Mouse (Mus musculus) cerebral cortex, adult 2 months (tissue): Measurements from ENCODE around the gene Ccm2.

Experiments
- WGBS: fragments of 180-500 bp; shearing (Covaris S2); methylation state at CpG from one replicate; pipeline ENCODE4 v1.1.7; 2018; 5-methylcytosine and 5-hydroxymethylcytosine counted together

The Ccm2 gene

DNA sequence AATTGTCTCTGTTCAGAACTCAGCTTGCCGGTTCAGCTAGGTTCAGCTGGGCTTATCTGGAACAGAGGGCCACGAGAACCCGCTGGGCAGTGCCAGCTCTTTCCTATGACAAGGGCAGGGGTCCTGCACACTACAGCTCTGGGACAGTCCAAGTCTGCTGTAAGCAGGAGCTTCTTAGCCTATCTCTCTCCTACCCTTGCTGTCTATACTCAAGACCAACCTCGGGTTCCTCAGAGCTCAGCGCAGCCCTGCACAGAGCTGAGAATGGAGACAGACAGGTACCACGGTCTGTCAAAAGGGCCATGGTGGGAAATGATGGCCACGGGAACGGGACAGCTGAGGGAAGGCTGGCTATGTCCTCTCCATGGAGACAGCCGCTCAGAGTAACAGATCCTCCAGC is 56.5 kb downstream of the Ccm2 start:
- 53% methylated on average over 9 of the region's 9 CpGs for WGBS

GRCm38 (mm10) chr11:6603887-6604603 is 57.4 kb downstream of the Ccm2 start:
- WGBS = 7% methylated on average over 12 of the region's 12 CpGs

GRCm38 (mm10) chr11:6605021-6605481 is 58.4 kb downstream of the Ccm2 start:
- 10% methylated on average over 13 of the region's 13 CpGs for WGBS

DNA sequence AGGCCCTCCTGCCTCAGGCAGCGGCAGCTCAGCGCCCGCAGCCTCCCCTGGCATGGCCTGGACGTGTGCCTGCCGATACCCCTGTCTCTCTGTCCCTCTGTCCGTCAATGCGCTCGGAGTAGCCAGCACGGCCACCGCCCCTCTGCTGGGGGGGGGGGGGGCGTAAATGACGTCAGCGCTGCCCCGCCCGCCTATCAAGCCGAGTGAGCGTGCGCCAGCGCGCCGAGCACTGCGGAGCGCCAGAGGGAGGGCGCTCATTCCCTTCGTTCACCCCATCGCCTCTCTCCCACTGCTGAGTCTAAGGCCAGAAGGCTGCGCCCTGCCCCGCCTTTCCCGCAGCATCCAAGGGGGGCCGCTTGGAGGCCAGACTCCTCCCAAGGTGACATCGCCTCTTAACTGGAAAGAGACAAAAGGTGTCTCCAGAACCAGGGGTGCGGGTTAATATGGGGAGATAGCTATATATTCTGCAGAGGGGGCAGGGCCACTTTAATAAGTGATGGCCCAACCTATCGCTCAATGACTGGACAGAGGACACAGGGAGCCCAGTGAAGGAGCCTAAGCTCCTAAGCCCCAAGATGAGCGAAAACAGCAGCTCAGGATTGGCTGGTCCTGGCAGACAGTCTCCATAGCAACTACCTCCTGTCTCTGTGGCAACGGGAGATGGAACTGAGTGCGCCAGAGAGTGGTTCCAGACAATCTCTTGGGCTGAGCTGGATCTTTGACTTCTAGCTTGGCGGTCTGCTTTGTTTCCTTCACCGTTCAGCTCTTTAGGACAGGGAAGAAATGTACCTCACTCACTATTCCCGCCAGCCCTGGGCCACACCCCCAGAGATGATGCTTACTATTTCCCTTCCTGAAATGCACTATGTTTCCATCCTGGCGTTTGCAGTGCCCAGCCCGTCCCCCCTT is 59.1 kb downstream of the Ccm2 start, which contains the start of gene Nacad:
Nacad (minus strand) TSS at position 563 of the 909 bp plus-strand sequence.
- WGBS = 2% methylated on average over 35 of the region's 41 CpGs

- 87% methylated on average over 12 of the region's 12 CpGs for WGBS
Measured at GRCm38 (mm10) chr11:6615250-6616205, 68.8 kb downstream of the Ccm2 start.

- 89% methylated on average over 10 of the region's 10 CpGs for WGBS
Measured at GRCm38 (mm10) chr11:6623704-6624103, 77.0 kb downstream of the Ccm2 start.

- WGBS = 64% methylated on average over 14 of the region's 14 CpGs
Measured at GRCm38 (mm10) chr11:6624619-6625382, 78.1 kb downstream of the Ccm2 start.

DNA sequence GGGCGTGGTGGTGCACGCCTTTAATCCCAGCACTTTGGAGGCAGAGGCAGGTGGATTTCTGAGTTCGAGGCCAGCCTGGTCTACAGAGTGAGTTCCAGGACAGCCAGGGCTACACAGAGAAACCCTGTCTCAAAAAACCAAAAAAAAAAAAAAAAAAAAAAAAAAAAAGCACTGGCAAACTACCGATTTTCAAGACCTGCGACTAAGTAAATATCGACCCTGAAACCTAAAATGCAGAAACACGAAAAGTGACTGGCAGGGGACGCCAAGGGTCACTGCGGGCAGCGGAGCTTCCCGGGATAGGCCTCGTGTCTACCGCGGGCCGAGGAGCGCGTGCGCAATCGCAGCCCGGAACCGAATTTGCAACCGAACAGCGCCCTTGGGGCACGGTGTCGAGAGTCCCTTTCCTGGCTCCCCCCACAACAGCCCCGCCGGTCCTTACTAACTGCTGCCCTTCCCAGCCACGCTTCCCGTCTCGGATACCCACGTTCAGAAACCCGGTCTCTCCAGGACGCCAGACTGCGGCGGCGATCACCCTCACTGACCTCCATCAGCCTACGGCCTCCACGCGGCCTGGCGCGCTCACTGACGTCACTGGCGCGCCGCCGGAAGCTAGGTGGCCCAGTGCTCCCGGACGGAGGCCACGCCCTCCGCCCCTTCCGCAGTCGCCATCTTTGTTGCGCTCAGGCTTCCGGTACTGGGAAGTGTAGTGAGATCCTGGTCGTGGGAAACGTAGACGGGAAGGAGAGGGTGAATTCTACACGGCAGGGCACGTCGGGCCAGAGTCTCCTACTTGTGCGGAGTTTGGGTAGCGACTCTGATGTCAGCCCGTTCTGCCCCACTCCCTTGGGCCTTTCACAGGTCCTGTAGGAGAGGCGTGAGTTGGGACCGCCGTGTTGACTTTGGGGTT is 79.0 kb downstream of the Ccm2 start, which contains the start of gene Tbrg4:
Tbrg4 (minus strand) TSS at position 590 of the 910 bp plus-strand sequence.
- WGBS = under 1% methylated on average over 66 of the region's 66 CpGs

- WGBS = 12% methylated on average over 16 of the region's 16 CpGs
Measured at GRCm38 (mm10) chr11:6626388-6626772, 79.7 kb downstream of the Ccm2 start.

GRCm38 (mm10) chr11:6627731-6628130 is 81.0 kb downstream of the Ccm2 start:
- 66% methylated on average over 4 of the region's 4 CpGs for WGBS

- 29% methylated on average over 4 of the region's 4 CpGs for WGBS
Measured at GRCm38 (mm10) chr11:6628568-6628967, 81.9 kb downstream of the Ccm2 start.

DNA sequence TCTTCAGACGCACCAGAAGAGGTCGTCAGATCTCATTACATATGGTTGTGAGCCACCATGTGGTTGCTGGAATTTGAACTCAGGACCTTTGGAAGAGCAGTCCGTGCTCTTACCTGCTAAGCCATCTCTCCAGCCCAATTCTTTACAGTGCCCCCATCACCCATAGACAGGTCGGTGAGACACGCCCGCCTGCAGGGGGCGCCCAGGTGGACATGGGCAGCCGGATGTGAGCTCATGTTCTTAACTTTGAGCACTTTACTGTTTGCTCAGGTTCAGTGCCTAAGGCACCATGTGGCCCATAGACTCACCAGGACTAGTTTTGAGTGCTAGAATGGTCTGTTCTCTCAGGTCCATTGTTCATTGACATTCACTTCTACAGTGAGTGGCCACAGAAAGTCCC is 89.5 kb downstream of the Ccm2 start:
- 75% methylated on average over 8 of the region's 8 CpGs for WGBS

DNA sequence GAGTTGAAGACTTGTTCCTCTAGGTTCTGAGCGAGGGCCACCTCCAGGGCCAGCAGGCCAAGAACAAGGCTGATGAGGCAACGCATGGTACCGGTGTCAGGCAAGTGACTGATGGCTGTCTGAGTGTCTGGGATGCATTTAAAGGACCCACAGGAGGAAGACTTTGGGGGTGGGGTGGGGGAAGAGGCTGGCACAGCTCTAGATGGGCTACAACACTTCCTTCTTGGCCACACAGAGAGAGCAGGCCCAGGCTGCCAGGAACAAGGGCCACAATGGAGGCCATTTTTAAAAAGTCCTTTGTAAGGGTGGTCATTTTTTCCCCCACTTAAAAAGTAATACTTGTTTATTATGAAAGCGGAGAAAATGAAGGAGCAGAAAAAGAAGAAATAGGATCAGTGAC is 91.8 kb downstream of the Ccm2 start, which contains the start of gene Wap:
Wap (minus strand) TSS at position 101 of the 400 bp plus-strand sequence.
- whole genome bisulfite sequencing = 95% methylated on average over 4 of the region's 4 CpGs

- 79% methylated on average over 6 of the region's 6 CpGs for WGBS
Measured at GRCm38 (mm10) chr11:6639072-6639471, 92.4 kb downstream of the Ccm2 start.

DNA sequence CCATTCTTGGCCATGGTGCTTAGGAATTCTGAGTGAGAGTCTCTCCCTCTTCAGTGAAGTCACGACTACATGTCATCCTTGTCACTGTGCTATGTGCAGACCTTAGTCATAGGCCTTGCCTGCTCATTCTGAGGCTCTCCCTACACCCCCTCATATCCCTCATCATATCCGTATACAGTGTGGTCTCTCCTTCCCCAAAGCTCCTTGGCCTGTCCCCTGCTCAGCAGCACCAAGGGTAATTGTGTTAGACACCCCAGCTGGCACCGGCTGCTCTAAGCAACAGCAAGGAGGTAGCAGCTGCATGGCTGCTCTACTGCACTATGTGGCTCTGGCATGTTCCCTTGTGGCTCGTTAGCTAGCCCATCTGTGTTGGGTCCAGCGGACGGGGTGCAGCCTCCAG is 97.9 kb downstream of the Ccm2 start:
- 66% methylated on average over 6 of the region's 6 CpGs for WGBS
